Mouse (Mus musculus) liver, embryonic 14.5 days (tissue): ENCODE measurements at regions not wholly inside any gene's neighbourhood (a gene's known extent, or its start where the extent isn't known, plus 50 kb on each side); places are given as distances from the start of the nearest gene placed in this dataset.

Experiments used
- CTCF ChIP-seq: IDR thresholded peaks from 2 replicates; pipeline ENCODE4 v1.5.1; 2016; ENCODE audit warnings: antibody characterized with exemption, low read depth, control low read depth
- EP300 ChIP-seq: IDR thresholded peaks from 2 replicates; pipeline ENCODE4 v1.6.1; 2016; ENCODE audit warnings: antibody characterized with exemption, low read depth

DNA sequence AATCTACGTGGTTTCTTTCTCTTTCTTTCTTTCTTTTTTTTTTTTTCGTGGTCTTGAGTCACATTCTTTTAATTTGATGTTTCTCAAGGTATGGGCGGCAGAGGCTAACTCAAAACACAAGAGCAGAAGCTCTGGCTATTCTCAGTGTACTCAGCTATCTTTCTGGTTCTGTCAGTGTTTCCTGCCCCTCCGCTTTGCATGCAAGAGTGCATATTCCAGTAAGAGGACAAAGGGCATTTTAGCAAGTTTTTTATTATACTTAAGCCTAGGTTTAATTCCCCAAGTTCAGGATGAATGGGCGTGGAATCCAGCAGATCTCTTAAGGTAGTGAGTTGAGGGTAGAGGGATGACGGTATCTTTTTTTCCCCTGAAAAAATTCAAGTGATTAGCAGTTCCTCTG lies 81.1 kb upstream of the Fam241a start:
- TF ChIP-seq CTCF (no peak), EP300 (no peak)
